Mouse (Mus musculus): ENCODE results near the gene Aqp9. TPM values are rescaled to one million over a fixed set of nuclear protein-coding genes. Genes with fewer than 3 reads are reported as not detected.

Aqp9 gene
- polyA plus RNA-seq, 1 experiment = not detected

GRCm38 (mm10) chr9:71155399-71156005, 13.0 kb downstream of the Aqp9 start:
- no peak overlapping the region for H3K27ac ChIP-seq (ENCODE audit: insufficient read depth, low read depth, low read length)
- WGBS = 80% methylated on average over 7 of the region's 7 CpGs
- no peaks in the 10 kb centered on the region for H3K4me1 ChIP-seq (ENCODE audit: control insufficient read depth, insufficient read depth, low read length)
- TF ChIP-seq POLR2A (IDR thresholded peaks at IDR 0.05; ENCODE audit: insufficient read depth, low read depth, low read length) = no peak
- no peak overlapping the region for H3K4me3 ChIP-seq (ENCODE audit: insufficient read depth, low read depth, low read length)

GRCm38 (mm10) chr9:71151386-71151785, 17.1 kb downstream of the Aqp9 start:
- no peak overlapping the region for H3K4me3 ChIP-seq (ENCODE audit: insufficient read depth, low read depth, low read length)
- TF ChIP-seq POLR2A (IDR thresholded peaks at IDR 0.05; ENCODE audit: insufficient read depth, low read depth, low read length) (no peak), CTCF (IDR thresholded peaks at IDR 0.05; ENCODE audit: insufficient read depth, low read depth, low read length) (no peak)
- H3K27ac ChIP-seq (ENCODE audit: insufficient read depth, low read depth, low read length) = no peak overlapping the region
- 51% methylated on average over 6 of the region's 6 CpGs for WGBS
- H3K4me1 ChIP-seq (ENCODE audit: control insufficient read depth, insufficient read depth, low read length) = no peaks in the 10 kb centered on the region

- H3K4me1 ChIP-seq (ENCODE audit: control insufficient read depth, insufficient read depth, low read length) = no peaks in the 10 kb centered on the region
- no peak overlapping the region for H3K27ac ChIP-seq (ENCODE audit: insufficient read depth, low read depth, low read length)
- 94% methylated on average over 4 of the region's 4 CpGs for WGBS
- no peak for TF ChIP-seq CTCF (IDR thresholded peaks at IDR 0.05; ENCODE audit: insufficient read depth, low read depth, low read length)
- TF ChIP-seq POLR2A (IDR thresholded peaks at IDR 0.05; ENCODE audit: insufficient read depth, low read depth, low read length) = no peak
- H3K4me3 ChIP-seq (ENCODE audit: insufficient read depth, low read depth, low read length) = no peak overlapping the region
Observed at GRCm38 (mm10) chr9:71150175-71150574, 18.3 kb downstream of the Aqp9 start.

- H3K4me1 ChIP-seq (ENCODE audit: control insufficient read depth, insufficient read depth, low read length) = no peaks in the 10 kb centered on the region
- TF ChIP-seq CTCF (IDR thresholded peaks at IDR 0.05; ENCODE audit: insufficient read depth, low read depth, low read length) = no peak
- no peak for TF ChIP-seq POLR2A (IDR thresholded peaks at IDR 0.05; ENCODE audit: insufficient read depth, low read depth, low read length)
- H3K4me3 ChIP-seq (ENCODE audit: insufficient read depth, low read depth, low read length) = no peak overlapping the region
- no peak overlapping the region for H3K27ac ChIP-seq (ENCODE audit: insufficient read depth, low read depth, low read length)
Observed at GRCm38 (mm10) chr9:71148890-71149289, 19.6 kb downstream of the Aqp9 start.

- TF ChIP-seq CTCF (IDR thresholded peaks at IDR 0.05; ENCODE audit: insufficient read depth, low read depth, low read length) = no peak
- no peak for TF ChIP-seq POLR2A (IDR thresholded peaks at IDR 0.05; ENCODE audit: insufficient read depth, low read depth, low read length)
- 90% methylated on average over 10 of the region's 10 CpGs for WGBS
- Histone ChIP-seq H3K4me1 (ENCODE audit: control insufficient read depth, insufficient read depth, low read length) (no peaks in the 10 kb centered on the region), H3K4me3 (ENCODE audit: insufficient read depth, low read depth, low read length) (no peak overlapping the region), H3K27ac (ENCODE audit: insufficient read depth, low read depth, low read length) (no peak overlapping the region)
Observed at GRCm38 (mm10) chr9:71146210-71146609, 22.3 kb downstream of the Aqp9 start.

- TF ChIP-seq CTCF (IDR thresholded peaks at IDR 0.05; ENCODE audit: insufficient read depth, low read depth, low read length) (no peak), POLR2A (IDR thresholded peaks at IDR 0.05; ENCODE audit: insufficient read depth, low read depth, low read length) (no peak)
- no peak overlapping the region for H3K27ac ChIP-seq (ENCODE audit: insufficient read depth, low read depth, low read length)
- H3K4me1 ChIP-seq (ENCODE audit: control insufficient read depth, insufficient read depth, low read length) = no peaks in the 10 kb centered on the region
- no peak overlapping the region for H3K4me3 ChIP-seq (ENCODE audit: insufficient read depth, low read depth, low read length)
- 85% methylated on average over 8 of the region's 8 CpGs for WGBS
Observed at GRCm38 (mm10) chr9:71140205-71140604, 28.3 kb downstream of the Aqp9 start.

GRCm38 (mm10) chr9:71138936-71139335, 29.5 kb downstream of the Aqp9 start:
- Histone ChIP-seq H3K4me3 (ENCODE audit: insufficient read depth, low read depth, low read length) (no peak overlapping the region), H3K27ac (ENCODE audit: insufficient read depth, low read depth, low read length) (no peak overlapping the region), H3K4me1 (ENCODE audit: control insufficient read depth, insufficient read depth, low read length) (no peaks in the 10 kb centered on the region)
- 72% methylated on average over 2 of the region's 2 CpGs for WGBS
- TF ChIP-seq POLR2A (IDR thresholded peaks at IDR 0.05; ENCODE audit: insufficient read depth, low read depth, low read length) (no peak), CTCF (IDR thresholded peaks at IDR 0.05; ENCODE audit: insufficient read depth, low read depth, low read length) (no peak)

- 84% methylated on average over 6 of the region's 6 CpGs for WGBS
Observed at GRCm38 (mm10) chr9:71137267-71137945, 31.1 kb downstream of the Aqp9 start.

GRCm38 (mm10) chr9:71135073-71135472, 33.4 kb downstream of the Aqp9 start:
- no peak overlapping the region for H3K4me3 ChIP-seq (ENCODE audit: insufficient read depth, low read depth, low read length)
- H3K27ac ChIP-seq (ENCODE audit: insufficient read depth, low read depth, low read length) = no peak overlapping the region
- 80% methylated on average over 5 of the region's 5 CpGs for WGBS
- H3K4me1 ChIP-seq (ENCODE audit: control insufficient read depth, insufficient read depth, low read length) = no peaks in the 10 kb centered on the region
- TF ChIP-seq POLR2A (IDR thresholded peaks at IDR 0.05; ENCODE audit: insufficient read depth, low read depth, low read length) (no peak), CTCF (IDR thresholded peaks at IDR 0.05; ENCODE audit: insufficient read depth, low read depth, low read length) (no peak)

More at GRCm38 (mm10) chr9:71137267-71137945, 31.1 kb downstream of the Aqp9 start:
- H3K4me1 ChIP-seq (ENCODE audit: control insufficient read depth, insufficient read depth, low read length) = no peaks in the 10 kb centered on the region
- H3K4me3 ChIP-seq (ENCODE audit: insufficient read depth, low read depth, low read length) = no peak overlapping the region
- TF ChIP-seq CTCF (IDR thresholded peaks at IDR 0.05; ENCODE audit: insufficient read depth, low read depth, low read length) = no peak
- TF ChIP-seq POLR2A (IDR thresholded peaks at IDR 0.05; ENCODE audit: insufficient read depth, low read depth, low read length) = no peak
- no peak overlapping the region for H3K27ac ChIP-seq (ENCODE audit: insufficient read depth, low read depth, low read length)

All from olfactory bulb, adult 2 months (tissue).